Mouse (Mus musculus) CH12.LX (cell line): Measurements from ENCODE around the gene Zfp639. TPM values are rescaled to one million over a fixed set of nuclear protein-coding genes. Genes with fewer than 3 reads are reported as not detected.

Experiments used
- DNase-seq: peaks from one replicate; pipeline ENCODE4 v3.0.0-alpha.2; 2013; ENCODE audit errors: extremely low read depth
- H3K27ac ChIP-seq: 2 replicates; pipeline ENCODE4 v1.5.1; 2012; ENCODE audit warnings: low read depth, mild to moderate bottlenecking, control low read depth, moderate library complexity; ENCODE audit not compliant: insufficient read depth
- H3K27me3 ChIP-seq: replicated peaks from 2 replicates; pipeline ENCODE3; 2012; ENCODE audit warnings: inconsistent platforms
- H3K36me3 ChIP-seq, 2 experiments: replicated peaks in 1 of 2; 2 replicates each; pipeline versions ENCODE3 to v1.6.1; 2012; ENCODE audit warnings: inconsistent platforms in 1 of 2, low read length in 1 of 2, mild to moderate bottlenecking in 1 of 2, mixed read lengths in 1 of 2, moderate library complexity in 1 of 2; ENCODE audit not compliant: control insufficient read depth in 1 of 2, insufficient read depth in 1 of 2
- H3K4me1 ChIP-seq, 2 experiments: 2 replicates each; pipeline ENCODE4 v1.6.1; 2012; ENCODE audit warnings: inconsistent platforms in 1 of 2, moderate library complexity in 1 of 2; ENCODE audit not compliant: insufficient read depth in 2 of 2, control insufficient read depth in 1 of 2
- H3K4me2 ChIP-seq: 2 replicates; pipeline ENCODE4 v1.6.1; 2012; ENCODE audit warnings: low read depth, mild to moderate bottlenecking, control low read depth; ENCODE audit not compliant: poor library complexity, insufficient read depth, severe bottlenecking
- H3K4me3 ChIP-seq, 3 experiments: fragments of 150-350 bp in 1 of 3; sonication (generic) in 1 of 3; replicated peaks in 1 of 3; 2 replicates each; pipeline versions ENCODE3 to v1.5.1; 2011 to 2012; ENCODE audit warnings: low read depth in 2 of 3, low read length in 2 of 3, mild to moderate bottlenecking in 2 of 3, moderate library complexity in 2 of 3, control low read depth in 1 of 3, improper control_type of control experiment in 1 of 3, inconsistent platforms in 1 of 3, mixed read lengths in 1 of 3; ENCODE audit not compliant: poor library complexity in 1 of 3
- H3K79me2 ChIP-seq: replicated peaks from 2 replicates; pipeline ENCODE4 v1.6.1; 2012; ENCODE audit warnings: mild to moderate bottlenecking, moderate library complexity; ENCODE audit not compliant: control insufficient read depth, poor library complexity, insufficient read depth, severe bottlenecking; ENCODE audit errors: extremely low read depth
- H3K9ac ChIP-seq: 2 replicates; pipeline ENCODE4 v1.6.1; 2012; ENCODE audit warnings: low read depth, mild to moderate bottlenecking, control low read depth, moderate library complexity; ENCODE audit not compliant: insufficient read depth
- H3K9me3 ChIP-seq: replicated peaks from 2 replicates; pipeline ENCODE3; 2012; ENCODE audit warnings: low read length, inconsistent platforms, mixed read lengths
- CHD1 ChIP-seq: IDR thresholded peaks from 2 replicates; pipeline ENCODE4 v1.6.1; 2012; ENCODE audit warnings: low read depth, low read length, improper control_type of control experiment, inconsistent platforms
- CHD2 ChIP-seq: IDR thresholded peaks from 2 replicates; pipeline ENCODE4 v1.6.1; 2011; ENCODE audit warnings: low read length, improper control_type of control experiment
- E2F4 ChIP-seq: IDR thresholded peaks from 2 replicates; pipeline ENCODE4 v1.6.1; 2011; ENCODE audit warnings: low read depth, low read length, improper control_type of control experiment; ENCODE audit not compliant: insufficient replicate concordance
- ELF1 ChIP-seq: IDR thresholded peaks from 2 replicates; pipeline ENCODE4 v1.6.1; 2014; ENCODE audit warnings: low read depth, mild to moderate bottlenecking, inconsistent platforms, low read length, improper control_type of control experiment
- EP300 ChIP-seq: IDR thresholded peaks from 2 replicates; pipeline ENCODE4 v1.6.1; 2011; ENCODE audit warnings: low read length, improper control_type of control experiment
- ETS1 ChIP-seq: conservative IDR thresholded peaks from 2 replicates; pipeline ENCODE4 v1.6.1; 2012; ENCODE audit warnings: low read depth, mild to moderate bottlenecking, inconsistent platforms, low read length, improper control_type of control experiment, moderate library complexity
- GABPA ChIP-seq: IDR thresholded peaks from 2 replicates; pipeline ENCODE4 v1.6.1; 2012; ENCODE audit warnings: low read depth, low read length, improper control_type of control experiment, inconsistent platforms; ENCODE audit not compliant: insufficient replicate concordance
- HCFC1 ChIP-seq: IDR thresholded peaks from 2 replicates; pipeline ENCODE4 v1.6.1; 2012; ENCODE audit warnings: low read depth, mild to moderate bottlenecking, inconsistent platforms, low read length, improper control_type of control experiment
- IRF4 ChIP-seq: IDR thresholded peaks from 2 replicates; pipeline ENCODE4 v1.6.1; 2014; ENCODE audit warnings: low read depth, mild to moderate bottlenecking, inconsistent platforms, low read length, improper control_type of control experiment
- JUN ChIP-seq: IDR thresholded peaks from 2 replicates; pipeline ENCODE4 v1.6.1; 2011; ENCODE audit warnings: low read depth, mild to moderate bottlenecking, low read length, improper control_type of control experiment, moderate library complexity; ENCODE audit not compliant: insufficient read depth
- JUND ChIP-seq: conservative IDR thresholded peaks from 2 replicates; pipeline ENCODE4 v1.6.1; 2011; ENCODE audit warnings: low read depth, low read length, improper control_type of control experiment
- KAT2A ChIP-seq: IDR thresholded peaks from 2 replicates; pipeline ENCODE4 v1.6.1; 2012; ENCODE audit warnings: low read length, improper control_type of control experiment, inconsistent platforms; ENCODE audit not compliant: insufficient replicate concordance
- MAFK ChIP-seq: IDR thresholded peaks from 2 replicates; pipeline ENCODE4 v1.6.1; 2011; ENCODE audit warnings: low read length, improper control_type of control experiment; ENCODE audit not compliant: insufficient replicate concordance
- MAX ChIP-seq: IDR thresholded peaks from 2 replicates; pipeline ENCODE4 v1.6.1; 2011; ENCODE audit warnings: low read length, improper control_type of control experiment
- MAZ ChIP-seq: IDR thresholded peaks from 2 replicates; pipeline ENCODE4 v1.6.1; 2012; ENCODE audit warnings: low read depth, mild to moderate bottlenecking, inconsistent platforms, low read length, improper control_type of control experiment, moderate library complexity
- MYC ChIP-seq: IDR thresholded peaks from 2 replicates; pipeline ENCODE4 v1.6.1; 2011; ENCODE audit warnings: low read depth, mild to moderate bottlenecking, improper control_type of control experiment, low read length
- NELFE ChIP-seq: IDR thresholded peaks from 2 replicates; pipeline ENCODE4 v1.6.1; 2011; ENCODE audit warnings: low read depth, low read length, improper control_type of control experiment
- PAX5 ChIP-seq: IDR thresholded peaks from 2 replicates; pipeline ENCODE4 v1.6.1; 2012; ENCODE audit warnings: low read length, inconsistent platforms, mixed read lengths
- POLR2AphosphoS2 ChIP-seq: IDR thresholded peaks from 2 replicates; pipeline ENCODE4 v1.6.1; 2011; ENCODE audit warnings: low read depth, low read length, improper control_type of control experiment
- RAD21 ChIP-seq: IDR thresholded peaks from 2 replicates; pipeline ENCODE4 v1.6.1; 2011; ENCODE audit warnings: low read depth, mild to moderate bottlenecking, low read length, improper control_type of control experiment, moderate library complexity
- TCF12 ChIP-seq: IDR thresholded peaks from 2 replicates; pipeline ENCODE4 v1.6.1; 2014; ENCODE audit warnings: low read depth, mild to moderate bottlenecking, inconsistent platforms, low read length, improper control_type of control experiment
- UBTF ChIP-seq: IDR thresholded peaks from 2 replicates; pipeline ENCODE4 v1.6.1; 2012; ENCODE audit warnings: low read depth, mild to moderate bottlenecking, inconsistent platforms, low read length, improper control_type of control experiment, moderate library complexity
- ZC3H11A ChIP-seq: IDR thresholded peaks from 2 replicates; pipeline ENCODE4 v1.6.1; 2012; ENCODE audit warnings: low read depth, mild to moderate bottlenecking, inconsistent platforms, low read length, improper control_type of control experiment
- ZKSCAN1 ChIP-seq: IDR thresholded peaks from 2 replicates; pipeline ENCODE4 v1.6.1; 2012; ENCODE audit warnings: low read depth, inconsistent platforms, low read length, improper control_type of control experiment, borderline replicate concordance
- ZMIZ1 ChIP-seq: IDR thresholded peaks from 2 replicates; pipeline ENCODE4 v1.6.1; 2012; ENCODE audit warnings: low read depth, mild to moderate bottlenecking, inconsistent platforms, low read length, improper control_type of control experiment
- ZNF384 ChIP-seq: IDR thresholded peaks from 2 replicates; pipeline ENCODE4 v1.6.1; 2012; ENCODE audit warnings: low read depth, low read length, improper control_type of control experiment, inconsistent platforms
- dilution Hi-C: fragments of 300-500 bp; cut with MboI; formaldehyde crosslinking; loops from 2 replicates; pipeline ENCODE4 v1.14.3; 2020; ENCODE audit warnings: low sequenced_read_pairs; ENCODE audit not compliant: extremely low pct_unique_long_range_greater_than_20kb, extremely low pct_ligation_motif_present
- in situ Hi-C: fragments of 300-500 bp; cut with MboI; formaldehyde crosslinking; loops from 3 replicates; pipeline ENCODE4 v1.14.3; 2019; ENCODE audit warnings: low sequenced_read_pairs, low pct_ligation_motif_present, low pct_unique_long_range_greater_than_20kb, mixed read lengths
- polyA plus RNA-seq: library from polyadenylated mRNA; unstranded; fragments of >175 nt; gene quantifications from 2 replicates; pipeline ENCODE4 v1.2.1, GENCODE M21; 2012; ENCODE audit warnings: low read depth; ENCODE audit not compliant: insufficient read length
- total RNA-seq, 2 experiments: library from RNA; depleted of rRNA; stranded (reverse); fragments of 300-350 nt in 1 of 2; fragments of >200 nt in 1 of 2; gene quantifications; 2 replicates each; pipeline ENCODE4 v1.2.3; 2012 to 2014

The Zfp639 gene
- total and polyA plus RNA-seq, 3 experiments: 40.3 to 96.3 (median 43.2) TPM

DNA sequence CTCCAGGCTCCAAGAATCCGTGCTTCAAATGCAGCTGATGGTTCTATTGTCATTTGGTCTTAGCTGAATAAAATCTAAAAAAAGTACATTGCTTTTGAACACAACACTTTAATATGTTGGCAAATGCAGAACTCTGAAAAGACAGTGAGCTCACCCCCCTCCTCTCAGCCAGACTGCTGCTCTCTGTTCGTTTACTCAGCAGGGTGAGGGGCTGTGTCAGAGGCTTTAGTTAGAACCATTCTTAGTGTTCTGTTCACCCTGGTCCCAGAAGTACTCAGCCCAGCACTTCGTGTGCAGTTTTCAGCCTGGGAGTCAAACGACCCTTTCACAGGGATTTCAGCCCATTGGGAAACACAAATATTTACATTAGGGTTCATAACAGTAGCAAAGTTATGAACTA lies 41.6 kb upstream of the Zfp639 start:
- dilution Hi-C loops: no loop called here
- H3K27me3 ChIP-seq: no peaks in the 10 kb centered on the region
- TF ChIP-seq JUND (no peak), MYC (no peak), HCFC1 (no peak), ZKSCAN1 (no peak), GABPA (no peak), IRF4 (no peak), MAZ (no peak), PAX5 (no peak), ETS1 (no peak), NELFE (no peak), EP300 (no peak), MAX (no peak), KAT2A (no peak), CHD1 (no peak), JUN (no peak), ZC3H11A (no peak), POLR2AphosphoS2 (no peak), MAFK (no peak), E2F4 (no peak), ZNF384 (no peak)
- TF ChIP-seq, all 38 proteins: peak for 0
- no peak overlapping the region for H3K4me3 ChIP-seq
- no peak overlapping the region for H3K27ac ChIP-seq
- H3K9ac ChIP-seq: no peak overlapping the region
- H3K79me2 ChIP-seq: no peaks in the 10 kb centered on the region
- peaks cover 17 to 29% of the 10 kb centered on the region in 2 experiments for H3K4me1 ChIP-seq
- no peak for DNase-seq
- no peak overlapping the region for H3K4me2 ChIP-seq
- peaks cover 5 to 24% of the 10 kb centered on the region in 2 experiments for H3K36me3 ChIP-seq
- no peaks in the 10 kb centered on the region for H3K9me3 ChIP-seq
- in situ Hi-C loops: no loop called here

GRCm38 (mm10) chr3:32470449-32470848 lies 39.6 kb upstream of the Zfp639 start:
- no peak overlapping the region for H3K4me2 ChIP-seq
- H3K9ac ChIP-seq: no peak overlapping the region
- no peaks in the 10 kb centered on the region for H3K27me3 ChIP-seq
- no peaks in the 10 kb centered on the region for H3K79me2 ChIP-seq
- H3K4me3 ChIP-seq: no peak overlapping the region
- TF ChIP-seq EP300: no peak
- TF ChIP-seq ELF1: no peak
- no peak for TF ChIP-seq CHD2
- no peak for TF ChIP-seq UBTF
- no peak for TF ChIP-seq TCF12
- no peak for TF ChIP-seq ZC3H11A
- TF ChIP-seq ZMIZ1: no peak
- no peak for TF ChIP-seq JUND
- TF ChIP-seq MAFK: no peak
- TF ChIP-seq HCFC1: no peak
- TF ChIP-seq CHD1: no peak
- TF ChIP-seq KAT2A: no peak
- TF ChIP-seq RAD21: no peak
- dilution Hi-C loops (no loop called here), in situ Hi-C loops (no loop called here)
- no peak overlapping the region for H3K27ac ChIP-seq
- H3K9me3 ChIP-seq: no peaks in the 10 kb centered on the region
- peaks cover 19 to 33% of the 10 kb centered on the region in 2 experiments for H3K4me1 ChIP-seq
- DNase-seq: no peak
- peaks cover 0 to 16% of the 10 kb centered on the region in 2 experiments for H3K36me3 ChIP-seq
